Mouse (Mus musculus) midbrain, embryonic 12.5 days (tissue): ENCODE measurements around the gene Thsd7b. TPM values are rescaled to one million over a fixed set of nuclear protein-coding genes. Genes with fewer than 3 reads are reported as not detected.

Experiments used
- ATAC-seq: fragments of 200-750 bp; cut with Nextera tagmentation; 2 replicates; pipeline ENCODE4 v1.8.0; 2017; ENCODE audit warnings: low read depth, moderate TSS enrichment, moderate library complexity; ENCODE audit not compliant: low FRiP score
- H3K27ac ChIP-seq: fragments of 300-500 bp; sonication (generic); replicated peaks from 2 replicates; pipeline ENCODE4 v1.5.1; 2016; ENCODE audit warnings: mild to moderate bottlenecking
- H3K27me3 ChIP-seq: fragments of 300-500 bp; sonication (generic); 2 replicates; pipeline ENCODE4 v1.6.1; 2016; ENCODE audit warnings: mild to moderate bottlenecking
- H3K36me3 ChIP-seq: fragments of 300-500 bp; sonication (generic); 2 replicates; pipeline ENCODE4 v1.6.1; 2016
- H3K4me1 ChIP-seq: fragments of 300-500 bp; sonication (generic); 2 replicates; pipeline ENCODE4 v1.6.1; 2016
- H3K4me2 ChIP-seq: fragments of 300-500 bp; sonication (generic); replicated peaks from 2 replicates; pipeline ENCODE4 v1.6.1; 2016; ENCODE audit warnings: mild to moderate bottlenecking, moderate library complexity
- H3K4me3 ChIP-seq: fragments of 300-500 bp; sonication (generic); 2 replicates; pipeline ENCODE4 v1.5.1; 2016; ENCODE audit warnings: mild to moderate bottlenecking
- H3K9ac ChIP-seq: fragments of 300-500 bp; sonication (generic); replicated peaks from 2 replicates; pipeline ENCODE4 v1.6.1; 2016; ENCODE audit warnings: mild to moderate bottlenecking, moderate library complexity
- H3K9me3 ChIP-seq: fragments of 300-500 bp; sonication (generic); 2 replicates; pipeline ENCODE4 v1.6.1; 2016; ENCODE audit warnings: mild to moderate bottlenecking
- WGBS: fragments of 180-500 bp; shearing (Covaris S2); methylation state at CpG from one replicate; pipeline ENCODE4 v1.1.7; 2016; 5-methylcytosine and 5-hydroxymethylcytosine counted together
- polyA plus RNA-seq: library from polyadenylated mRNA; unstranded; fragments of >200 nt; fragmentation: Nextera tagmentation; extraction: Ambion mirVana; gene quantifications from 2 replicates; pipeline ENCODE4 v1.2.1, GENCODE M21; 2016

The Thsd7b gene
- polyA plus RNA-seq, 1 experiment from 2014 or later: 9.6 TPM

DNA sequence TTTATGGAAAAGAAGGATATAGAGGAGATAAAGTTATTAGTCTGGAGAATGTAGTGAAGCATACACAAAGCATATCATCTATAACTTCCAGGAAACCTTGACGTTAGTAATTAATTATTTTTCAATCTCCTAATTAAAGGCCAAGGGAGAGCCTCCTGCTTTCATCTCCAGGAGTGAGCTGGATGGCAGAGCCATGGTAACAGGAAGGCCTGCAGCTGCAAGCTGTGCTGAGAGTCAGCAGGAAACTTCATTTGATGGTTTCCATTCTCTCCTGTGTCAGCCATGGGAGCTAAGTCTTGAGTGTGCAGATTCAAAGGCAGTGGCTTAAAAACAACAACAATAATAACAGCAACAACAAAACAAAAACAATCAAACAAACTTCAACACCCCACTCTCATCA is 507.5 kb downstream of the Thsd7b start:
- 59% methylated on average over 1 of the region's 1 CpGs for WGBS
- H3K9ac ChIP-seq: no peak overlapping the region
- H3K9me3 ChIP-seq: no peaks in the 10 kb centered on the region
- no peaks in the 10 kb centered on the region for H3K27me3 ChIP-seq
- H3K36me3 ChIP-seq: no peaks in the 10 kb centered on the region
- no peak overlapping the region for H3K4me3 ChIP-seq
- H3K27ac ChIP-seq: no peak overlapping the region
- H3K4me1 ChIP-seq: no peaks in the 10 kb centered on the region
- H3K4me2 ChIP-seq: no peak overlapping the region
- ATAC-seq: no peak

DNA sequence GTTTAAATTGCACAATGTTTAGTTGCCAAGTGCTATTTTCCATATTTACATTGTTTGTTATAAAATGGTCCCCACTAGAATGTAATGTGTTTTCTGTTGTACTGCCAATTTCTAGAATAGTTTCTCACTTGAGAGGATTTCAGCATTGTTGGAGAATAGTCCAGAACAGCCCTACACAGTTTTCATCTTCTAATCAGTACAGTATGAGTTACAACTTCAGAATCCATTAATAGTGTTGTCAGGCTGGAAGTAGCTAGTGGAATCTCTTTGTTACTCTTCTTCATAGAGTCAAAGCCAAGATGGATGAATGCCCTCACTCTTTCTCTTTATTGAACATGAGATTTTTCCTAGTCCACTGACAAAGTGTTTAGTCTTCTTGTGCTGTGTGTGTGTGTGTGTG is 525.4 kb downstream of the Thsd7b start:
- Histone ChIP-seq H3K27me3 (no peaks in the 10 kb centered on the region), H3K36me3 (no peaks in the 10 kb centered on the region), H3K4me1 (no peaks in the 10 kb centered on the region), H3K9me3 (no peaks in the 10 kb centered on the region), H3K4me2 (no peak overlapping the region), H3K9ac (no peak overlapping the region), H3K4me3 (no peak overlapping the region), H3K27ac (no peak overlapping the region)
- no peak for ATAC-seq

DNA sequence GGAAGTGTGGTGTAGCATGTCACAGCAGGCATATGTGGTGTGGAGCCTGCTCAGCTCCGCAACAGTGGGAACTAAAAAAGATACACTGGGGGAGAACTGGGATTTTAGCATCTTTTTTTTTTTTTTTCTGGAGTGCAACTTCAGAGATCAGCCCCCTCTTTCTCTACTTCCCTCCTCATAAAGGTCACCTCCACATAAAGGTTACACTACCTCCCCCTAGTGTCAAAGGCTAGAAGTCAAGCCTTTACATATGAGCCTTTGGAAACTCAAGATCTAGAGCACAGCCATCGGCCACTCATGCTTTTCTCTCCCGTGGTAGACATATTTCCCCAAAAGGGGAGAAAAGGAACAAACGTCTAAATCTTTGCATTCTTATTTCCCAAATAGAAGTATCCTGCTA is 553.8 kb downstream of the Thsd7b start:
- no peaks in the 10 kb centered on the region for H3K27me3 ChIP-seq
- H3K4me3 ChIP-seq: no peak overlapping the region
- no peak for ATAC-seq
- 67% methylated on average over 4 of the region's 4 CpGs for WGBS
- no peaks in the 10 kb centered on the region for H3K36me3 ChIP-seq
- H3K4me2 ChIP-seq: no peak overlapping the region
- H3K9me3 ChIP-seq: no peaks in the 10 kb centered on the region
- H3K9ac ChIP-seq: no peak overlapping the region
- H3K27ac ChIP-seq: no peak overlapping the region
- H3K4me1 ChIP-seq: no peaks in the 10 kb centered on the region

DNA sequence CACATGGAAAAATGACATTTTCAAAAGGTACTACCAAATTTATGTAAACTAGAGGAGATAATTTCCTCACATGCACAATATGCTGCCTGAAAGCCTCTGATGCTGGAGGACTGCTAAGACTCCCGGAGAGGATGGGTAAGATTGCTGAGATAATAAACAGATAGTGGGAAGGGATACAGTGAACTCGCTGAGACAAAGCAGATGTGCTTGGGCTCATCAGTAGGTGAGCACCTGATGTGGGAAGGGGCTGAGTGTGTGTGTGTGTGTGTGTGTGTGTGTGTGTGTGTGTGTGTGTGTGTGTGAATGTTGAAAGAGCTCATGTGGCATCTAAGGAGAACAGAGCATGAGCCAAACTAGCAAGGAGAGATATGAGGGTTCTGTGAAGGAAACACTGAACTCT is 564.2 kb downstream of the Thsd7b start:
- Histone ChIP-seq H3K4me3 (no peak overlapping the region), H3K27ac (no peak overlapping the region), H3K9me3 (no peaks in the 10 kb centered on the region), H3K27me3 (no peaks in the 10 kb centered on the region), H3K36me3 (no peaks in the 10 kb centered on the region), H3K9ac (no peak overlapping the region), H3K4me2 (no peak overlapping the region), H3K4me1 (no peaks in the 10 kb centered on the region)
- 67% methylated on average over 2 of the region's 2 CpGs for WGBS
- ATAC-seq: no peak

DNA sequence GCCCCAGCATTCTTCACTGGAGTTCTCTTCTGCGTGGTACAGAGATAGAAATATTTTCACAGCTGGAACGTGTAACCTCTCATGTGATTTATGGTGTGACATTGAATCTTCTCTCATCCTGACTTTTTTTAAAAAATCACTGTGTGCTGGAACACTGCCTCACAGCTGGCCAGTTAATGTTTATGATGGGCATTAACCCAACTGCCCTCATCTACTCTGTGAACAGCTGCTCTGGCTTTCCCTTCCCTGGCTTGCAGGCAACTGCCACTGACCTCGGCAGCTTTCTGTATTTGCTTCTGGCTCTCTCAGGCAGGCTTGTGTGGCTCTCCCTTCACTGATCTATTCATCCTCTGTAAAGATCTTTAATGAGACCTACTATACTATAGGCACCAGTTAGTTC is 564.7 kb downstream of the Thsd7b start:
- WGBS: 71% methylated on average over 3 of the region's 3 CpGs
- ATAC-seq: no peak

DNA sequence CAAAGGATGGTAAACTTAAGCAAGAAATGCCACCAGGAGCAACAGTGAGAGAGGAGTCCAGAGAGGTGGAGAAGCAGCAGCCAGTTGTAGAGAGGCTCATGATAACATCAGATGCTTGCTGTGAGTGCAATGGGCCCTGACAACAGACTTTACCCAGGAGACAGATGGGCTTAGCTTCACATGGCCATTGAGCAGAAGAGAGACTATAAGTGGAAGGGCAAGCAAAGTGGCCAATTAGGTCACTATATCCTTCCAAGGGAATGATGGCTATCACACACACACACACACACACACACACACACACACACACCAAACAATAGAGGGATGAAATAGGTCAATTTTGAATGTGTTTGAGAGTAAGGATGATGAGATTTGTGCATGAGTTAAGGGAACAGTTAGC is 565.4 kb downstream of the Thsd7b start:
- ATAC-seq: no peak
- H3K9me3 ChIP-seq: no peaks in the 10 kb centered on the region
- no peaks in the 10 kb centered on the region for H3K4me1 ChIP-seq
- H3K27me3 ChIP-seq: no peaks in the 10 kb centered on the region
- no peak overlapping the region for H3K27ac ChIP-seq
- H3K4me3 ChIP-seq: no peak overlapping the region
- no peaks in the 10 kb centered on the region for H3K36me3 ChIP-seq
- H3K4me2 ChIP-seq: no peak overlapping the region
- H3K9ac ChIP-seq: no peak overlapping the region

More for the DNA sequence above, 564.7 kb downstream of the Thsd7b start:
- Histone ChIP-seq H3K4me3 (no peak overlapping the region), H3K27ac (no peak overlapping the region), H3K4me1 (no peaks in the 10 kb centered on the region), H3K27me3 (no peaks in the 10 kb centered on the region), H3K9me3 (no peaks in the 10 kb centered on the region), H3K36me3 (no peaks in the 10 kb centered on the region), H3K4me2 (no peak overlapping the region), H3K9ac (no peak overlapping the region)

DNA sequence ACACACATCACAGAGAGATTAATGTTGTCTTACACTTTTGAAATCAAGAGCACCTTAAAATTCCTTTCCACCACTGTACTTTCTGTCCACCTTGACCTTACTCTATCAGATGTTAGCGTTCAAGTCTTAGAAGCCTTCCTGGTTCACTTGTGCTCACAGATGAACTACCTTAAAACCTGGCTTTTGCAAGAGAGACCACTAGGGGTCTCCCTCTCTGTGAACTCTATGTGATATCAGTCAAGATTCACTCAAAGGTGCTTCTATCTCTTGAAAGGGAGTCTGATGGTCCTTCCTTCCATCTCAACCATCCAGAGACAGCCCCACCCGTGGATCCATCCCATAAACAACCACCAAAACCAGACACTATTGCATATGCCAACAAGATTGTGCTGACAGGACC is 570.3 kb downstream of the Thsd7b start:
- Histone ChIP-seq H3K4me2 (no peak overlapping the region), H3K9ac (no peak overlapping the region), H3K27ac (no peak overlapping the region), H3K36me3 (no peaks in the 10 kb centered on the region), H3K4me1 (no peaks in the 10 kb centered on the region), H3K27me3 (no peaks in the 10 kb centered on the region), H3K9me3 (no peaks in the 10 kb centered on the region), H3K4me3 (no peak overlapping the region)
- 69% methylated on average over 2 of the region's 2 CpGs for WGBS
- no peak for ATAC-seq

DNA sequence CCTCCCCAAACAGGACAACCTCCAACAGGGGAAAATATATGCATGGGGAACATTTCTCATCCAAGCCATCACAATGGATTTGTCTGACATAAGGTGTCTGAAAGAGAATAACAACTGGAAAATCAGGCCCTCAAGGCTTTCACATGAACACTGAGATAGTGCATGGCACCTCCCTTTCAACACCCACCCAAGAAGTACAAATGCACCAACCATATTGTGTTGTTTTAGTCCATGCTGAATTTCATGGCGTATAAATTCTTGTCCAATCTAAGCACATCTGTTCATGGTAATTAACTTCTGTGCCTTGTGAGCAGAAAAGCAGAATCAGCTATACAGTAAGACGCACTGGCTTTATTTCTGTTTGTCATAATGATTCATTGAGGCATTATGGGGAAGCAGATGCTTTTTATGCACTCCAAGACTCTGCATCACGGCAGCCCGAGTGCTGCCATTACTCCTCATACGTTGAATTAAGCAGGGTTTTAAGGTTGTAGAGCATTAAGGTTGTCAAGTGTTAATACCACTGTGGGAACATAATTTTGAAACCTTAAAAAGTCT is 577.0 kb downstream of the Thsd7b start:
- H3K36me3 ChIP-seq: no peaks in the 10 kb centered on the region
- H3K4me3 ChIP-seq: no peak overlapping the region
- no peaks in the 10 kb centered on the region for H3K9me3 ChIP-seq
- no peak for ATAC-seq
- WGBS: 80% methylated on average over 5 of the region's 5 CpGs
- no peak overlapping the region for H3K4me2 ChIP-seq
- no peak overlapping the region for H3K27ac ChIP-seq
- H3K4me1 ChIP-seq: no peaks in the 10 kb centered on the region
- no peak overlapping the region for H3K9ac ChIP-seq
- H3K27me3 ChIP-seq: no peaks in the 10 kb centered on the region

DNA sequence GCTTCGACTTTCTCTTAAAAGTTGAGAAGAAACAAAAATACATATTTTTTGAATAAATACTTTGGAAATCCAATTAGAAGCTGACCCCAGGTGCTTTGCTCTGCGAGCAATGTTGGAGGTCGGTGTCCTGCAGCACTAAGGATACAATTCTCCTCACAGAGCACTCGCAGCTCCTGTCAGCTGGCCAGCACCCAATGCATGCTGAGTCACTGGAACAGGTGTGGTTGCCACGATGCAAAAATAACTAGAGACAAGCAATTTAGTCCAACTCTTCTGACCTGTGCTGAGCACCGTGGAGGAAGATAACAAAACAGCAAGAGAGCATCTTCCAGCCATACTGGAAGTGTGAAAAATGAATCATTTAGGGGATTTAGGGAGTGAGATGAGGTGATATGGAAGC is 594.6 kb downstream of the Thsd7b start:
- H3K4me1 ChIP-seq: no peaks in the 10 kb centered on the region
- H3K36me3 ChIP-seq: no peaks in the 10 kb centered on the region
- H3K4me2 ChIP-seq: no peak overlapping the region
- no peak for ATAC-seq
- H3K9ac ChIP-seq: no peak overlapping the region
- WGBS: 81% methylated on average over 6 of the region's 6 CpGs
- H3K27ac ChIP-seq: no peak overlapping the region
- H3K4me3 ChIP-seq: no peak overlapping the region
- H3K9me3 ChIP-seq: no peaks in the 10 kb centered on the region
- no peaks in the 10 kb centered on the region for H3K27me3 ChIP-seq

DNA sequence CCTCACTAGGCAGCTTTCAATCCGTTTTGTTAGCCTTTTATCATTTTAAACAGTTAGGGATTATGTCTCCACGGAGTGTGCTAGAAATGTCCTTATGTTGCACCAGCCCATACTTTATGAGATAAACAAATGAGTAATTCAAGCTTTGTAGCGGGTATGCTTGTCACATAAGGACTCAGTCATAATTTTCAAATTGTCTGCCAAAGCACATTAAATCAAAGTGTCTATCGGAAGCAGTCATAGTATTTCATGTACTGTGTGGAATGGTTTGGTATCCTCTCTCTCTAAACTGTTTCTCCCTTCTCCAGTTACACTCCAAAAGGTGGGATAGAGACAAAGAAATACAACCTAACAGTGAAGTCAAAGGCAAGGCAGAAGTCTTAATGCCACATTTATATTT is 601.3 kb downstream of the Thsd7b start:
- ATAC-seq: no peak

DNA sequence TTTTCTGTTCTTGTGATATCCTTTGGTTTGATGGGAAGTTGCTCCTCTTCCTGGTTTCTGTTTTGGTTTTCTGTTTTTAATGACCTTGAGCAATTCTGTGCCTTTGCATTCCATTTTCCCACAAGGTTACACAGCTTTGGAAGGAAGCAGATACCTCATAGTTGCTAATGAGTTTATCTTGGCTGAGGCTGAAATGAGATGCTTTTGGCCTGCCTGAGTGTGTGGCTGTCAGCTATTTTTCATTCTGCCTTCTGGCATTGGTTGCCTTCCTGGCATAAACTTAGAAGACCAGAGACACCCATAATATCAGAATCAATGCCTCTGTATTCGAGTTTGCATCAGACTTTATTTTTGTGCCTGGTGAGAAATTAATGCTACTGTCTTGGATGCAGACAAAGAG is 614.8 kb downstream of the Thsd7b start:
- no peaks in the 10 kb centered on the region for H3K36me3 ChIP-seq
- H3K9me3 ChIP-seq: no peaks in the 10 kb centered on the region
- H3K27me3 ChIP-seq: no peaks in the 10 kb centered on the region
- H3K4me2 ChIP-seq: no peak overlapping the region
- ATAC-seq: no peak
- H3K27ac ChIP-seq: no peak overlapping the region
- 68% methylated on average over 1 of the region's 1 CpGs for WGBS
- no peak overlapping the region for H3K4me3 ChIP-seq
- no peak overlapping the region for H3K9ac ChIP-seq
- H3K4me1 ChIP-seq: no peaks in the 10 kb centered on the region

More for the DNA sequence above, 601.3 kb downstream of the Thsd7b start:
- H3K4me1 ChIP-seq: no peaks in the 10 kb centered on the region
- H3K4me2 ChIP-seq: no peak overlapping the region
- no peaks in the 10 kb centered on the region for H3K9me3 ChIP-seq
- no peaks in the 10 kb centered on the region for H3K27me3 ChIP-seq
- H3K36me3 ChIP-seq: no peaks in the 10 kb centered on the region
- H3K9ac ChIP-seq: no peak overlapping the region
- 49% methylated on average over 4 of the region's 4 CpGs for WGBS
- H3K27ac ChIP-seq: no peak overlapping the region
- no peak overlapping the region for H3K4me3 ChIP-seq

DNA sequence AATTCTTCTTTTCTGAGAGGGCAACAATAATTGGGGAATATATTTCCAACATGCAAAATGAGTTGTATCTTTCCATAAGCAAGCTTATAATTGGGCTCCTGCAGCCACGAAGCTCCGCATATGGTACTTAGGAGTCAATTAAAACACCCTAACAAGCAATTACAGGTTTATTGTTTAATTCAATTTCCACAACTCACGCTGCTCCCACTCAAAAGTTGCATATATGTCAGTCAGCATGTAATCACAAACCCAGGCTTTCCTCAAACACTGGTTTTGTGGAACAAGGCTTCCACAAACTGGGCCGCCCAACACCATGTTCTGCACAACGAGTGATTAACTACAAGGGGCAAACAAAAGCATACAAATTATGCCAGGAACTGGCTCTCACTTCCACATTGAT is 625.0 kb downstream of the Thsd7b start:
- no peak overlapping the region for H3K27ac ChIP-seq
- H3K27me3 ChIP-seq: no peaks in the 10 kb centered on the region
- no peak for ATAC-seq
- no peak overlapping the region for H3K9ac ChIP-seq
- H3K4me3 ChIP-seq: no peak overlapping the region
- H3K36me3 ChIP-seq: no peaks in the 10 kb centered on the region
- no peaks in the 10 kb centered on the region for H3K4me1 ChIP-seq
- no peaks in the 10 kb centered on the region for H3K9me3 ChIP-seq
- no peak overlapping the region for H3K4me2 ChIP-seq
- 89% methylated on average over 5 of the region's 5 CpGs for WGBS

DNA sequence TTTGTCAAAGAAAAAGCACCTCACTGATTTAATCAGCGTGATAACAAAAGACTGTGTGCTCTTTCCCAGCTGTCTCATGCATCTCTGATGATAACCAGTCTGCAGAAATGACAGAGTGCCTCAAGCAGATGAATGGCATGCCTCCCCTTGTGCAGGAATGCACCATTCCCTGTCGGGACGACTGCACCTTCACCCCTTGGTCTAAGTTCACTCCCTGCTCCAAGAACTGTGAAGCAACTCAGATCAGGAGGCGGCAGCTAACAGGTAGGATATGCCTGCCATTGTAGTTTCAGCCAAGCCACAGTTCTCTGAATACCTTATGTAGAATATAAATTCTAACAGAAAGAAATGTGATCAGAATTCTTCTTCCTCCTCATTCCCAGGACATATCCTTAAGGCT is 642.4 kb downstream of the Thsd7b start:
- H3K9me3 ChIP-seq: no peaks in the 10 kb centered on the region
- ATAC-seq: no peak

More for the DNA sequence above, 642.4 kb downstream of the Thsd7b start:
- H3K36me3 ChIP-seq: no peaks in the 10 kb centered on the region
- no peak overlapping the region for H3K27ac ChIP-seq
- no peak overlapping the region for H3K9ac ChIP-seq
- H3K27me3 ChIP-seq: no peaks in the 10 kb centered on the region
- H3K4me3 ChIP-seq: no peak overlapping the region
- H3K4me1 ChIP-seq: no peaks in the 10 kb centered on the region
- no peak overlapping the region for H3K4me2 ChIP-seq
- WGBS: 57% methylated on average over 4 of the region's 4 CpGs
